Mouse (Mus musculus) v-Abl transformed pro-B cells (cell line): ENCODE data around the gene Atrn.

Source experiments
- in situ Hi-C, 2 experiments: fragments of 400-800 bp; cut with MboI; formaldehyde crosslinking; loops; one replicate each; pipeline ENCODE4 v1.15.1; 2025; ENCODE audit not compliant: unreplicated experiment in 2 of 2

Atrn gene

GRCm38 (mm10) chr2:130905751-130906583 lies at the start of gene Atrn, which contains the start of gene 4930402H24Rik:
Gene Atrn (plus strand): TSS chr2:130906495.
Gene 4930402H24Rik (minus strand): TSS chr2:130906406.
- in situ Hi-C loops: no loop called here

GRCm38 (mm10) chr2:130862091-130862490 lies 44.2 kb upstream of the Atrn start:
- in situ Hi-C loops: no loop called here

GRCm38 (mm10) chr2:130870916-130871315 lies 35.4 kb upstream of the Atrn start:
- in situ Hi-C loops: no loop called here

- in situ Hi-C loops: no loop called here
Measured at GRCm38 (mm10) chr2:130877376-130877775, 28.9 kb upstream of the Atrn start.

GRCm38 (mm10) chr2:130886983-130887382 lies 19.3 kb upstream of the Atrn start:
- in situ Hi-C loops: no loop called here

- in situ Hi-C loops: no loop called here
Measured at GRCm38 (mm10) chr2:130887456-130887855, 18.8 kb upstream of the Atrn start.

GRCm38 (mm10) chr2:130896944-130897343 lies 9.4 kb upstream of the Atrn start:
- in situ Hi-C loops: no loop called here

- in situ Hi-C loops: no loop called here
Measured at GRCm38 (mm10) chr2:130897856-130898255, 8.4 kb upstream of the Atrn start.

- in situ Hi-C loops: no loop called here
Measured at GRCm38 (mm10) chr2:130898783-130899182, 7.5 kb upstream of the Atrn start.

- in situ Hi-C loops: no loop called here
Measured at GRCm38 (mm10) chr2:130906584-130907315, 455 bp downstream of the Atrn start.

GRCm38 (mm10) chr2:130911691-130912090 lies 5.4 kb downstream of the Atrn start:
- in situ Hi-C loops: no loop called here

GRCm38 (mm10) chr2:130914873-130915272 lies 8.6 kb downstream of the Atrn start:
- in situ Hi-C loops: no loop called here

- in situ Hi-C loops: no loop called here
Measured at GRCm38 (mm10) chr2:130916521-130917147, 10.3 kb downstream of the Atrn start.

GRCm38 (mm10) chr2:130917686-130918085 lies 11.4 kb downstream of the Atrn start:
- in situ Hi-C loops: no loop called here

- in situ Hi-C loops: no loop called here
Measured at GRCm38 (mm10) chr2:130919062-130919593, 12.8 kb downstream of the Atrn start.

- in situ Hi-C loops: no loop called here
Measured at GRCm38 (mm10) chr2:130924950-130925349, 18.7 kb downstream of the Atrn start.

GRCm38 (mm10) chr2:130928031-130928430 lies 21.7 kb downstream of the Atrn start:
- in situ Hi-C loops: no loop called here

- in situ Hi-C loops: no loop called here
Measured at GRCm38 (mm10) chr2:130928530-130928929, 22.2 kb downstream of the Atrn start.

- in situ Hi-C loops: no loop called here
Measured at GRCm38 (mm10) chr2:130929994-130930393, 23.7 kb downstream of the Atrn start.

- in situ Hi-C loops: no loop called here
Measured at GRCm38 (mm10) chr2:130932865-130933264, 26.6 kb downstream of the Atrn start.

- in situ Hi-C loops: loop anchor here (5.0 to 25.0 kb wide), 8 partner anchors 132 to 863 kb away; partner anchors contain the start of genes Oxt (in 1 of the 2) and Pank2 (in 1 of the 2)
Measured at GRCm38 (mm10) chr2:130949781-130950180, 43.5 kb downstream of the Atrn start.
